Mouse (Mus musculus) WW6 (cell line): ENCODE data around the gene Fbxo21.

Experiments
- DNase-seq: peaks from one replicate; pipeline ENCODE4 v3.0.0-alpha.2; 2013; ENCODE audit warnings: low read depth, low spot score

Gene Fbxo21

DNA sequence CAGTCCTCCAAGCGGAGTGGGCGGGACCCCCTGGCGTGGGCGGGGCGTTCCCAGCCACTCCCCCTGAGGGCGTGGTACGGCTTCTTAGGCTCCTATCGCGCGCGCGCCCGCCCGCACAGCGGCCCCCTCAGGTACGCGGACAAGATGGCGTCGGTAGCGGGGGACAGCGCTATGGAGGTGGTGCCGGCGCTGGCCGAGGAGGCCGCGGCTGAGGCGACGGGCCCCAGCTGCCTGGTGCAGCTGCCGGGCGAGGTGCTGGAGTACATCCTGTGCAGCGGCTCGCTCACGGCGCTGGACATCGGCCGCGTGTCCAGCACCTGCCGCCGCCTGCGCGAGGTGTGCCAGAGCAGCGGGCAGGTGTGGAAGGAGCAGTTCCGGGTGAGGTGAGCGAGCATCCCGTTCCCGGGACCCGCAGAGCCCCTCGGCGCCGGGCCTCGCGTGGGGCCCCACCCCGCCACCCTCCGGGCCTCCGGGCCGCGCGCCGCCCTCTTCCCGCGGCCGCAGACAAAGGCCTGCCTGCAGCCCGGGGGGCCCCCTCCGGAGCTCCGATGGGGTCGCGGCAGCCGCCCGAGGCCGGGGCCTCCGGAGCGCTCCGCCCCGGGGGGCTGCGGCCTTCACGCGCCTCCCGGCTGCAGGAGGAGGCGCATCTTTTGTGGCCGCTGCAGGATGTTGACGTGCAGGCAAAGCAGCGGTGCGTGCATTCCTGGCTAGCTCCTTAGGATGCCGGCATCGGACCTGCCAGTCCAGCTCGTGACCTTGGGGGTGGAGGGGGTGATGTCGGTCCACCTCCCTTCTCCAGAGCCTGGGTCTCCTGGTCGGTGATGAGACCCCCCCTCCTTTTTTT, at the start of gene Fbxo21:
Fbxo21 (plus strand) TSS at position 74 of the 844 bp plus-strand sequence.
- DNase-seq = peak; percentile 89

DNA sequence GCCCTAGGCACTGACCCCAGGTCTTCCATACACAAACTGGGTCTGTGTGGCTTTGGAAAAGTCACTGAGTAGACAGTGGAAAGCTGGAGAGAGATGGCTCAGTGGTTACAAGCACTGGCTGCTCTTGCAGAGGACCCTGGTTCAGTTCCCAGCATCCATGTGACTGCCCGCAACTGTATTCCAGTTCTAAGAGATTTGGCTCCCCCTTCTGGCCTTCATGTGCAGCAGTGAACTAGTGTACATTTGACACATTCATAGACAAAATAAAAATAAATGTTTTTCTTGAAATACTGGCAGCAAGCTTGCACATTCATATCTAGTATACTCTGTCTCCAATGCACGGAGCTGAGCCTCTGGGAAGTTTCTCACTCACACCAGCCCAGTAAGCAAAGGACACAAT, 48.0 kb upstream of the Fbxo21 start:
- DNase-seq = no peak

DNA sequence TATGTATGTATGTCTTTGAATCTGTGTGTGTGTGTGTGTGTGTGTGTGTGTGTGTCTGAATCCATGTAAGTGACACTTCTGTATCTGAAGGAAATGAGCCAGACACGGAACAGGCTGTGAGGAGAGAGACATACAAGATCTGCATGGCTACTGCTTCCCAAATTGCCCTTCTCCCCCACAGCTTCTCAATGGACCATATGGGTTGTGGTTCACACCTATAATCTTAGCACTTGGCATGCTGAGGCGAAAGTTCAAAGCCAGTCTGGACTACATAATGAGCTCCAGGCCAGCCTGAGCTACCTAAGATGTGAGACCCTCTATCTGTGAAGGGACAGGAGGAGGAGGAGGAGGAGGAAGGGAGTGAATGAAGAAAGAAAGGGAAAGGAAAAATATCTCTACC, 44.3 kb upstream of the Fbxo21 start:
- DNase-seq = no peak

DNA sequence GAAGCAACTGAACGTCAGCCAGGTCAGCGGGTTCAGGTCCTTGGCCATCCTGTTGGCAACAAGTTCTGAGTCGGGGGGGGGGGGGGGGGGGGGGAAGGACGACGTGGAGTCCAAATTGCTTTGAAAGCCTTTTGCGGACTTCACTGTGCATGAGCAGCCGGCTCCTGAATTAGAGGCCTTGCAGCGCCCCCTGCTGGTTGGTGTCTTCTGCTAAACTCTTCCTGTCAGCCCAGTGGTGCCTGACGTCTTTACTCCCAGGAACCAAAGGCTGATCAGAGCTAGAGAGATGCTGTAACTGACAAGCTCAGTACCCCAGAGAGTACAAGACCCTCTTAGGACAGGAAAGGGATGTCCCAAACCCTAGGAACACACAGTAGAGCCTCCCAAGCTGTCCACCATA, 43.7 kb upstream of the Fbxo21 start:
- peak; percentile 49 for DNase-seq

DNA sequence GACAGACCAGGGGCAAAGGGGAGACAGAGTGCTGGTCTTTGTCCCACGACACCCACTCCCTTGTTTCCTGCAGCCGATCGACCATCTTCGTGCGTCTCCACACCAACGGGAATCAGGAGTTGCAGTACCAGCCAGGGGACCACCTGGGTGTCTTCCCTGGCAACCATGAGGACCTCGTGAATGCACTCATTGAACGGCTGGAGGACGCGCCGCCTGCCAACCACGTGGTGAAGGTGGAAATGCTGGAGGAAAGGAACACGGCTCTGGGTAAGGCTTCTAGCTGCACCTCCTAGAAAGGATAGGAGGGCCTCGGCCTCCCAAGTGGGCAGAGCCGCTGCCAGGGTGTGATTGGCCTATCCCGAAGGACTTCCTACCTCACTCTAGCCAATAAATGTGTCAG, 40.2 kb upstream of the Fbxo21 start:
- DNase-seq = no peak

GRCm38 (mm10) chr5:117937186-117937585, 39.3 kb upstream of the Fbxo21 start:
- no peak for DNase-seq

DNA sequence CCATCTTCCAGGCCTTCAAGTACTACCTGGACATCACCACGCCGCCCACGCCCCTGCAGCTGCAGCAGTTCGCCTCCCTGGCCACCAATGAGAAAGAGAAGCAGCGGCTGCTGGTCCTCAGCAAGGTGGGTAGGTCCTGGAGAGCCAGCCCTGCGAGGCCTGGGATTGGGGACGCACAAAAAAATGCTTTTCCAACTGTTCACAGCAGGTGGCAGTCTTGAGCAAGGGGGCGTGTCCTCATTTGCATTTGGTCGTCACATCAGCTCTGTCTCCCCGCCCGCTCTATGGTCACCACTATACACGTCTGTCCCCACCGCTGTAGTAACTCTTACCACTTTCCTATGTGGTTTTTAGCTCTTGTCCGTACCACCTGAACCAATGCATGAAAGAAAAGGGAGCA, 38.3 kb upstream of the Fbxo21 start:
- DNase-seq = peak; percentile 75

- DNase-seq = no peak
Measured at GRCm38 (mm10) chr5:117939402-117939801, 37.1 kb upstream of the Fbxo21 start.

- DNase-seq = peak; percentile 45
Measured at GRCm38 (mm10) chr5:117941552-117941951, 35.0 kb upstream of the Fbxo21 start.

- no peak for DNase-seq
Measured at GRCm38 (mm10) chr5:117946605-117947004, 29.9 kb upstream of the Fbxo21 start.

DNA sequence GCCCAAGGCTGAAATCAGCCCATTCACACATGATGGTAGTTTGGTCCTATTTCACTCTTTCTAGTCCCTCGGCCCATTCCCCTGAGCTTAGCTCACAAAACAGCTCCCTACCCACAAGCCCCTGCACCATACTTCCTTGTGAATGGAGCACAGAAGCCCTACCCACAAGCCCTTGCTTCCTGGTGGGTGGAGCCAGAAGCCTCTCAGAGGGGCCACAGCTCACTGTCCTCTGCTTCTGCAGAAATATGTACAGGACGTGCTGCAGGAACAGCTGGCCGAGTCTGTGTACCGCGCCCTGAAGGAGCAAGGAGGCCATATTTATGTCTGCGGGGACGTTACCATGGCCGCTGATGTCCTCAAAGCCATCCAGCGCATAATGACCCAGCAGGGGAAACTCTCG, 27.1 kb upstream of the Fbxo21 start:
- DNase-seq = peak; percentile 29

GRCm38 (mm10) chr5:117953893-117954292, 22.6 kb upstream of the Fbxo21 start:
- DNase-seq = no peak

DNA sequence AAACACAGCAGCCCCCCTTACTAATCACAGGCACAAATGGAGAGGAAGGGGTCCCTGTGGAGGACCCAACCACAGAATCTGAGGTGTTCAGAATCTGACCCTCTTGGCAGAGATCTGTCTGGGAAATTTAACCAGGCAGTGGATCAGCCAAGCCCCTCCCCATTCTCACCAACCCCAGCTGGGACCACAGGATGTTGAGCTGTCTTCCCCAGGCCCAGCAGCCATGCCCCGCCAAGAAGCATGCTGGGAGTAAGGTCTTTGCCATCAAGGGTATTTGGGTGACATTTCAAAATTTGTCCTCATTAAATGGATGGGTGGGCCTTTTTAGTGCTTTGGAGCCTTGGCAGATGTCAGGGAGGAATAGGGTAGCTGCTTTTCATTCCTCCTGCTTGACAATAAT, 22.1 kb upstream of the Fbxo21 start:
- DNase-seq = no peak

- DNase-seq = no peak
Measured at GRCm38 (mm10) chr5:117955675-117956420, 20.7 kb upstream of the Fbxo21 start.

GRCm38 (mm10) chr5:117964750-117965149, 11.8 kb upstream of the Fbxo21 start:
- DNase-seq = no peak

DNA sequence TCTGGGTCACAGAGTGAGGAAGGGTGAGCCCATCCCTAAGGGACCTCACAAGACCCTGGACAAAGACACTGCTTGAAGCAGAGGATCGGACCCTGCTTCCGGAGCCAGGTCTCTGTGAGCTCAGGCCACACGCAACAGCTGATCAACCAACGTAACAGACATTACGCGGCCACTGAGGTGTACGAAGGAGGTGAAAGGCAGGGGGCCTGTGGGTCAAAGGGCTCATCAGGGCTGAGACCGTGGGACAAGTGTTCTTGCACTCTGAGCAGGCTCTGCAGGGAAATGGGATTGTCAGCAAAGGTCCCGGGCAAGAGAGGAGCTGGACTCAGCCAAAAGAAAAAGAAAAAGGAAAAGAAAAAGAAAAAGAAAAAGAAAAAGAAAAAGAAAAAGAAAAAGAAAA, 9.6 kb upstream of the Fbxo21 start:
- DNase-seq = no peak

- DNase-seq = no peak
Measured at GRCm38 (mm10) chr5:117967659-117968069, 8.9 kb upstream of the Fbxo21 start.

DNA sequence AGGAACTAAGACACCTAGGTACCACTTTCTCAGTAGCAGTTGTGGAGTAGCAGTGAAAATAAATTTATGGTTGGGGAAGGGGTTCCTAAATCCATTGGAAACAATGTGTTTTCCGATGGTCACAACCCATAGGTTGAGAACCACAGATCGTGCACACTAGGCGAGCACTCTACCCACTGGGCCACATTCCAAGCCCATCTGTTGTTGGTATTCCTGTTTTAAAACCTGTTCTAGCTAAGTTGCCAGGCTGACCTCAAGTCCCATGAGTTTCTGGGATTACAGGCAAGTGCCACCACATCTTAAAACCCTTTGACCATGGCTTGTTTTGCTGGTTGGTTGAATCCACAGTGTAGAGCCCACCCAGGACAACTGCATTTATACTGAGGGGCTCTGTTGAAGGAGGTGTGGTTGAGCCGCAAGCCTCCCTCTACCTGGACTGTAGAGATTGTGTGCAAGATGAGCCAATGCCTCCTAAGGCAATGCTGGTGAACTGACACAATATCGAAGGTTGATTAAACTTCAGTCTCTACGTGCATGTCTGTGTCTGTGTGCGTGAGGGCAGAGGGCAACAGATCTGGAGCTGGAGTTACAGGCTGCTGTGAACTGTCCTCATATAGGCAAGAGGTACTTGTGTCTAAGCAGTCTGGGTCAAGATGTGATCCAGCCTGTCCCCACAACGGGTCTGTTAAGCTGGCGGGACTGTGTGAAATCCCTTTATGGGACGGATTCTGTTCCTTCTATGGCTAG, 6.7 kb upstream of the Fbxo21 start:
- DNase-seq = no peak

GRCm38 (mm10) chr5:117976263-117976656, 270 bp upstream of the Fbxo21 start:
- DNase-seq = no peak

DNA sequence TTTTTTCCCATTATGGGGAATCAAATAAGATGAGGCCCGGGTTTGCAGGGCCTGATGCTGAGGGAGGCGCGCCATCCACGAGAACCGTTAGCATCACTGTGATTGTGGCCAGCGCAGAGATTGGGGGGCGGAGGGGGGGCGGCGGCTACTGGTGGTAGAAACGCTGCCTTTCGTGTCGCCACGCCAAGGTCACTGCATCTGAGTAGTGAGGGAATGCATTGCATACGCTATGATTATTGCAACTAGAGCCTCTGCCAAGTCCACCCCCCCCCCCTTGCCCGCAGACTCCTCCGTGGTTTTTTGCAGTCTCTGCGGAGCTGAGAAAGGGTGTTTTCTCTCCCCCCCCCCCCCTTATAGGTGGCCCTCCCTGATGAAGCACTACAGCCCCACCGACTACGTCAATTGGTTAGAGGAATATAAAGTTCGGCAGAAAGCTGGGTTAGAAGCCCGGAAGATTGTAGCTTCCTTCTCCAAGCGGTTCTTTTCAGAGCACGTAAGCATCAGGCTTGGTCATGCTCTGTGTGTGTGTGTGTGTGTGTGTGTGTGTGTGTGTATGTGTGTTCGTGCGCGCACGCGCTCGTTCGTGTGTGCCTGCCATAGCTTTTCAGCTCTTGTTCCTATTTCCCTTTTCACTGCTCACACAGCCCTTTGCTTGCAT, 1.1 kb downstream of the Fbxo21 start:
- DNase-seq = no peak

DNA sequence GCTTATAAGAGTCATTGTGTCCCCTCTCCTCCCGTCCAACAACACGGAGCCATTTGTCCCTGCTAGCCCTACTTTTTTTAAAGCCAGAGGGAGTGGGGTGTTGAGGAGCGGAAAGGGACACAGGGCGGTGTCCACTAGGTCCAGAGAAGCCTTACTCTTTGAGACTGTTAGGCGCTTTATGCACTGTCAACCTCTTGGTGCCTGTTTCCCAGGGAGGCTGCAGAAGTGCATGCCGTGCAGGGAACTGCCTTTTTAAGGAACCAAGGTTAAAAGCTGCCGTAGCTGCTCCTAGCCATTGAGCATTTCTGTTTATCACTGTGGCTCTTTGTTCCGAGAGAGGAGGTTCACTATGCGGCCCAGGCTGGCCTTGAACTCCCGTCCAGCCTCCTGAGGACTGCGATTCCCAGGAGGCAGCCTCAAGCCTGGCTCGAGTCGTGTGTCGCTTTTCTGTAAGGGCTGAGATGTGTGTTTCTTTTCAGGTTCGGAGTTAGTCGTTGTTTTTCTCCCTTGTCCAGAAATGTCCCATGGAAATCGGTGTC, 1.7 kb downstream of the Fbxo21 start:
- no peak for DNase-seq
